Mouse (Mus musculus): ENCODE results near the gene Col19a1.
"Not testable (repeated sequence)": the region's sequence is repeated elsewhere in the genome, so short reads cannot be mapped to it uniquely, and the experiment has no call there.

The Col19a1 gene

GRCm38 (mm10) chr1:24587141-24587541 is at the start of gene Col19a1:
Gene Col19a1, minus strand, starts transcription at chr1:24587472.
- DNase-seq (ENCODE audit: low spot score in 2 of 2) = no peak

- DNase-seq (ENCODE audit: low spot score in 2 of 2) = no peak
Observed at GRCm38 (mm10) chr1:24633553-24634132, 46.4 kb upstream of the Col19a1 start.

- DNase-seq (ENCODE audit: low spot score in 2 of 2) = not testable (repeated sequence)
Observed at GRCm38 (mm10) chr1:24612556-24612955, 25.3 kb upstream of the Col19a1 start.

GRCm38 (mm10) chr1:24595096-24595495 is 7.8 kb upstream of the Col19a1 start:
- no peak for DNase-seq (ENCODE audit: low spot score in 2 of 2)

GRCm38 (mm10) chr1:24586370-24587140 is 717 bp downstream of the Col19a1 start:
- no peak for DNase-seq (ENCODE audit: low spot score in 2 of 2)

- no peak for DNase-seq (ENCODE audit: low spot score in 2 of 2)
Observed at GRCm38 (mm10) chr1:24572602-24573001, 14.7 kb downstream of the Col19a1 start.

GRCm38 (mm10) chr1:24564113-24564512 is 23.2 kb downstream of the Col19a1 start:
- no peak for DNase-seq (ENCODE audit: low spot score in 2 of 2)

- DNase-seq (ENCODE audit: low spot score in 2 of 2) = no peak
Observed at GRCm38 (mm10) chr1:24558005-24558404, 29.3 kb downstream of the Col19a1 start.

- no peak for DNase-seq (ENCODE audit: low spot score in 2 of 2)
Observed at GRCm38 (mm10) chr1:24553462-24553861, 33.8 kb downstream of the Col19a1 start.

GRCm38 (mm10) chr1:24550560-24551280 is 36.6 kb downstream of the Col19a1 start:
- no peak for DNase-seq (ENCODE audit: low spot score in 2 of 2)

- DNase-seq (ENCODE audit: low spot score in 2 of 2) = no peak
Observed at GRCm38 (mm10) chr1:24550031-24550430, 37.2 kb downstream of the Col19a1 start.

GRCm38 (mm10) chr1:24549050-24549449 is 38.2 kb downstream of the Col19a1 start:
- no peak for DNase-seq (ENCODE audit: low spot score in 2 of 2)

GRCm38 (mm10) chr1:24547574-24547973 is 39.7 kb downstream of the Col19a1 start:
- DNase-seq (ENCODE audit: low spot score in 2 of 2) = no peak

- DNase-seq (ENCODE audit: low spot score in 2 of 2) = no peak
Observed at GRCm38 (mm10) chr1:24539852-24540251, 47.4 kb downstream of the Col19a1 start.

- DNase-seq (ENCODE audit: low spot score in 2 of 2) = no peak
Observed at GRCm38 (mm10) chr1:24527194-24527593, 60.1 kb downstream of the Col19a1 start.

GRCm38 (mm10) chr1:24517462-24517861 is 69.8 kb downstream of the Col19a1 start:
- no peak for DNase-seq (ENCODE audit: low spot score in 2 of 2)

- no peak for DNase-seq (ENCODE audit: low spot score in 2 of 2)
Observed at GRCm38 (mm10) chr1:24515341-24515740, 71.9 kb downstream of the Col19a1 start.

GRCm38 (mm10) chr1:24511536-24511935 is 75.7 kb downstream of the Col19a1 start:
- DNase-seq (ENCODE audit: low spot score in 2 of 2) = no peak

- DNase-seq (ENCODE audit: low spot score in 2 of 2) = no peak
Observed at GRCm38 (mm10) chr1:24495400-24495799, 91.9 kb downstream of the Col19a1 start.

- DNase-seq (ENCODE audit: low spot score in 2 of 2) = no peak
Observed at GRCm38 (mm10) chr1:24484161-24484560, 103.1 kb downstream of the Col19a1 start.

GRCm38 (mm10) chr1:24471096-24471710 is 116.1 kb downstream of the Col19a1 start:
- no peak for DNase-seq (ENCODE audit: low spot score in 2 of 2)

GRCm38 (mm10) chr1:24470633-24471032 is 116.6 kb downstream of the Col19a1 start:
- DNase-seq (ENCODE audit: low spot score in 2 of 2) = no peak

All from spleen, postnatal 36 days (tissue).